Mouse (Mus musculus) midbrain, embryonic 11.5 days (tissue): ENCODE measurements at regions not wholly inside any gene's neighbourhood (a gene's known extent, or its start where the extent isn't known, plus 50 kb on each side); places are given as distances from the start of the nearest gene placed in this dataset.

Source experiments
- ATAC-seq: fragments of 200-750 bp; cut with Nextera tagmentation; 2 replicates; pipeline ENCODE4 v1.8.0; 2017; ENCODE audit warnings: moderate TSS enrichment, moderate library complexity; ENCODE audit not compliant: low FRiP score
- DNase-seq: peaks from one replicate; pipeline ENCODE4 v3.0.0; 2015; ENCODE audit warnings: low spot score; ENCODE audit errors: missing footprints
- H3K27ac ChIP-seq: fragments of 300-500 bp; sonication (generic); 2 replicates; pipeline ENCODE4 v1.5.1; 2014; ENCODE audit warnings: low read depth, low read length
- H3K27me3 ChIP-seq: fragments of 300-500 bp; sonication (generic); 2 replicates; pipeline ENCODE4 v1.6.1; 2014; ENCODE audit warnings: mild to moderate bottlenecking, low read length, moderate library complexity, mixed read lengths; ENCODE audit not compliant: control insufficient read depth, insufficient read depth
- H3K36me3 ChIP-seq: fragments of 300-500 bp; sonication (generic); 2 replicates; pipeline ENCODE4 v1.6.1; 2014; ENCODE audit warnings: mild to moderate bottlenecking, low read length, moderate library complexity, mixed read lengths; ENCODE audit not compliant: control insufficient read depth, insufficient read depth
- H3K4me1 ChIP-seq: fragments of 300-500 bp; sonication (generic); 2 replicates; pipeline ENCODE4 v1.6.1; 2014; ENCODE audit warnings: low read length; ENCODE audit not compliant: control insufficient read depth, insufficient read depth
- H3K4me2 ChIP-seq: fragments of 300-500 bp; sonication (generic); 2 replicates; pipeline ENCODE4 v1.6.1; 2014; ENCODE audit warnings: mild to moderate bottlenecking, moderate library complexity
- H3K4me3 ChIP-seq: fragments of 300-500 bp; sonication (generic); 2 replicates; pipeline ENCODE4 v1.5.1; 2014; ENCODE audit warnings: low read depth, low read length
- H3K9ac ChIP-seq: fragments of 300-500 bp; sonication (generic); 2 replicates; pipeline ENCODE4 v1.6.1; 2014; ENCODE audit warnings: low read length
- H3K9me3 ChIP-seq: fragments of 300-500 bp; sonication (generic); 2 replicates; pipeline ENCODE4 v1.6.1; 2016; ENCODE audit warnings: low read length; ENCODE audit not compliant: control insufficient read depth
- WGBS: fragments of 180-500 bp; shearing (Covaris S2); extraction: QIAGEN DNeasy Blood & Tissue Kit; methylation state at CpG from one replicate; pipeline ENCODE4 v1.1.7; 2014; 5-methylcytosine and 5-hydroxymethylcytosine counted together

DNA sequence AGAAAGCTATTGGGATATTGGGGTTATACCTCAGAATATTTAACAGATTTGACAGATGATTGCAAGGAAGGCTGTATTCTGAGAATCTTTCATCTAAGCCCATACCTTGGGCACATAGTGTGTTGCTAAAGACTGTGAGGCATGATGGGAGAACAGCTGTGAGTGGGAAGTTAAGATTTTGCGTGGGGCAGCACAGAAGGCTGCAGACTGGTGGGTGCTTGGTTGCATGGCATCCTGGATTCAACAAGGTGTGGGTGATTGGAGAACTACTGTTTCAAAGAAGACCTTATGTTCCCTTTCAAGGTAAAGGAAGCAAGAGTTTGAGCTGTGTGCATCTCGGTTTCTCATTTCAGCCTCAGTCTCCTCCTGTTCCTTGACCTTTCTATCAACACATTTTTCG is 584.8 kb downstream of the Sh2d4b start:
- H3K27me3 ChIP-seq: no peaks in the 10 kb centered on the region
- ATAC-seq: no peak
- no peak for DNase-seq
- no peak overlapping the region for H3K27ac ChIP-seq
- H3K4me2 ChIP-seq: no peak overlapping the region
- no peak overlapping the region for H3K9ac ChIP-seq
- no peak overlapping the region for H3K4me3 ChIP-seq
- no peaks in the 10 kb centered on the region for H3K4me1 ChIP-seq
- 78% methylated on average over 3 of the region's 3 CpGs for WGBS
- no peaks in the 10 kb centered on the region for H3K9me3 ChIP-seq
- H3K36me3 ChIP-seq: no peaks in the 10 kb centered on the region

DNA sequence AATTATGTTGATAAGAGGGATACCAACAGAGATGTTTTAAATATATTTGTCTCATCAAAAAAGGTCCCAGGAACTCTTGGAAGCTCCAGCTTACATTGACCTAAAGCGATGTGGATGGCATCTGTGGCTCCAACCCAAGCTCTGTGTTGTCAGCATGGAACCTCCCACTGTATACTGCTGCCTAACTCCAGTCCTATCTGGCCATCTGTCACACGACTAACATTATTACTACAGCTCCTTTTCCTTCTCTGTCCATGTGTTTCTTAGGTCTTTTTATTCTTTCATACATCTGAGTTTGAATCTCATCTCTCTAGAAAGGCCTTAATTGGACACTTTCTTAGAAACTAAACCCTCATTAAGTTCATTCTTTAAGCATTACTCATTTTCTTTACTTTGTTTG is 613.9 kb downstream of the Sh2d4b start:
- Histone ChIP-seq H3K9me3 (no peaks in the 10 kb centered on the region), H3K9ac (no peak overlapping the region), H3K4me1 (no peaks in the 10 kb centered on the region), H3K27me3 (no peaks in the 10 kb centered on the region), H3K4me2 (no peak overlapping the region), H3K36me3 (no peaks in the 10 kb centered on the region), H3K27ac (no peak overlapping the region), H3K4me3 (no peak overlapping the region)
- ATAC-seq (no peak), DNase-seq (no peak)
- WGBS: 81% methylated on average over 2 of the region's 2 CpGs

DNA sequence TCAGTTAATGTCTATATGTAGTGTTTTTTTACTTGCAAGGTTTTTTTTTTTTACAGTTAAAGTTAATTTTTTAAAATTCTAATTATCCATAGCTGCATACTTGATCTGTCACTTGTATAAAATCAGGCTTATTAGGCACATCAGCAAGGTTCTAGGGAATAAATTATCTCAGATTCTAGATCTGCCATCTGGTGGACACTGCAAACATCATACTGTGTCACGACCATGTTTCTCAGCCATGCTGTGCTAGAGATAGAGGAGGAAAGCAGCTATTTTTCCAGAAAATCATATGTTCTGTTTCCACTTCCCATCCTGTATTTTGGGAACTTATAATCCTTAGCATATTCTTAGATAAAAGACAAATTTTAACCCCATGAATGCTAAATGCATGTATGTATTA is 617.7 kb downstream of the Sh2d4b start:
- no peak overlapping the region for H3K9ac ChIP-seq
- no peaks in the 10 kb centered on the region for H3K4me1 ChIP-seq
- DNase-seq (no peak), ATAC-seq (0 out of 2 replicates have a peak, but pooled peaks have one; percentile 44)
- no peaks in the 10 kb centered on the region for H3K36me3 ChIP-seq
- H3K4me2 ChIP-seq: no peak overlapping the region
- no peaks in the 10 kb centered on the region for H3K9me3 ChIP-seq
- H3K4me3 ChIP-seq: no peak overlapping the region
- WGBS: 80% methylated on average over 1 of the region's 1 CpGs
- no peaks in the 10 kb centered on the region for H3K27me3 ChIP-seq
- H3K27ac ChIP-seq: no peak overlapping the region

DNA sequence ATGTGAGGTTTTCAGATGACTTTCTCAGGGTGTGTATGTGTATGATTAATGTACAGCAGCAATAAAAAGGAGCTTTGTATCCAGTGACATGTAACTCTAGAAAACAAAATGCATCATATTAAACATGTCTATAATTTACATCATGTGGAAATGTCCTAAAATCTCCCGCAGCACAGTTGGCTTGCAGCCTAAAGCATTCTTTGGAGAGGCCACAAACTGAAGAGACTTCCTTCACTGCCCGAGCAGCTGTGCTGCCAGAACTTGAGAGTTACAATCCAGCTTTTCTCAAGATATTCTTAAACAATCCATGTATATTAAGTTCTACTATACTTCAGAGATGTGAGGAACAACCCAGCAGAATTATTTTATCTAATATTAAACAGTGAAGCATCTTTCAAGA is 631.4 kb downstream of the Sh2d4b start:
- Histone ChIP-seq H3K4me2 (no peak overlapping the region), H3K4me1 (no peaks in the 10 kb centered on the region), H3K36me3 (no peaks in the 10 kb centered on the region), H3K9me3 (no peaks in the 10 kb centered on the region), H3K27me3 (no peaks in the 10 kb centered on the region), H3K27ac (no peak overlapping the region), H3K4me3 (no peak overlapping the region), H3K9ac (no peak overlapping the region)
- ATAC-seq: no peak
- 81% methylated on average over 2 of the region's 2 CpGs for WGBS
- no peak for DNase-seq

DNA sequence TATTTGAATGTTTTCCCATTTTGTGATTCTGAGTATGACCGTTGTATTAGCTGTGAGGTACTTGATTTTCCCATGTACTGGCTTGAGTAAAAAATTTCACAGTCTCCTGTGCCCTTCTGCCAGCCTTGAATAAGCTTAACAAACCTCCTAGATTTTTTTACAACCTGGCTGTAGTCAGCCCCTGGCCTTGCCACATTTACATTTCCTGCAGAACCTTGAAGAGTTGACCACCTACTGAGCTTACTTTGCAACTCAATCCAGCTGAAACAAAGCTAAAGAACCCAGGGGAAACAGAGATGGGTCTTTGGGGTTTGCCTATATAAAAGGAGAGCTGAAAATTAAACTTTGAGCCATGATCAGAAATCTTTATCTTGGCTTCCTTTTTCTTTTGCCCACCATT is 661.0 kb downstream of the Sh2d4b start:
- no peaks in the 10 kb centered on the region for H3K36me3 ChIP-seq
- H3K9ac ChIP-seq: no peak overlapping the region
- no peaks in the 10 kb centered on the region for H3K4me1 ChIP-seq
- H3K4me2 ChIP-seq: no peak overlapping the region
- ATAC-seq (no peak), DNase-seq (no peak)
- WGBS: 79% methylated on average over 1 of the region's 1 CpGs
- H3K9me3 ChIP-seq: no peaks in the 10 kb centered on the region
- no peaks in the 10 kb centered on the region for H3K27me3 ChIP-seq
- no peak overlapping the region for H3K4me3 ChIP-seq
- H3K27ac ChIP-seq: no peak overlapping the region

DNA sequence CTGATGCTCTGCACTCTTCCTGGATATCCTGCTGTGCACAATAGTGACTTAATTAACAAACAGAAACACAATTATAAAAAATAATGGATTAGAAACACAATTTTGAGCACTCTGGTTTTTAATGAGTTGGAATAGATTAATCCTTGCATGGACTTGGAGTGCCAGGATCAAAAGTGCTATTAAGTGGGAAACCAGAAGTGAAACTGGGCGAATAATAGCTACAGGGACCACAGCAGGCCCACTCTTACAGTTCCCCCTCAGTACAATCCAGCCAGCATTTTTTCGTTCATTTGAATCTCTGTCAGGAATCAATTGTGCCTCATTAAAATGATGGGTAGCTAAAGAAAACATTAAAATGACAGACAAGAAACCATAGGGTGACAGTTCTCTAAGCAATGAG is 668.7 kb downstream of the Sh2d4b start:
- no peaks in the 10 kb centered on the region for H3K36me3 ChIP-seq
- no peak overlapping the region for H3K9ac ChIP-seq
- H3K27me3 ChIP-seq: no peaks in the 10 kb centered on the region
- H3K4me1 ChIP-seq: no peaks in the 10 kb centered on the region
- no peaks in the 10 kb centered on the region for H3K9me3 ChIP-seq
- 75% methylated on average over 2 of the region's 2 CpGs for WGBS
- no peak overlapping the region for H3K27ac ChIP-seq
- no peak for ATAC-seq
- no peak overlapping the region for H3K4me3 ChIP-seq
- no peak overlapping the region for H3K4me2 ChIP-seq
- no peak for DNase-seq
